Mouse (Mus musculus) testis, adult 2 months (tissue): ENCODE measurements around the gene Cspg4. TPM values are rescaled to one million over a fixed set of nuclear protein-coding genes. Genes with fewer than 3 reads are reported as not detected.

Source experiments
- H3K27ac ChIP-seq: fragments of 200-500 bp; 2 replicates; pipeline ENCODE4 v1.5.1; 2012; ENCODE audit warnings: low read depth, low read length; ENCODE audit not compliant: control insufficient read depth, insufficient read depth
- H3K27me3 ChIP-seq: fragments of 200-500 bp; 2 replicates; pipeline ENCODE4 v1.6.1; 2012; ENCODE audit warnings: mild to moderate bottlenecking, low read length, moderate library complexity; ENCODE audit not compliant: control insufficient read depth, insufficient read depth
- H3K36me3 ChIP-seq: fragments of 200-500 bp; 2 replicates; pipeline ENCODE4 v1.6.1; 2012; ENCODE audit warnings: mild to moderate bottlenecking, low read length; ENCODE audit not compliant: control insufficient read depth, insufficient read depth
- H3K4me1 ChIP-seq: fragments of 200-500 bp; 2 replicates; pipeline ENCODE4 v1.6.1; 2012; ENCODE audit warnings: low read length; ENCODE audit not compliant: control insufficient read depth, insufficient read depth
- H3K4me3 ChIP-seq: fragments of 200-500 bp; 2 replicates; pipeline ENCODE4 v1.5.1; 2012; ENCODE audit warnings: low read depth, mild to moderate bottlenecking, low read length, moderate library complexity, mixed read lengths; ENCODE audit not compliant: control insufficient read depth
- CTCF ChIP-seq: fragments of 200-500 bp; IDR thresholded peaks from 2 replicates; pipeline ENCODE4 v1.5.1; 2012; ENCODE audit warnings: low read depth, mild to moderate bottlenecking, inconsistent platforms, low read length, moderate library complexity; ENCODE audit not compliant: control insufficient read depth, insufficient read depth, insufficient replicate concordance
- POLR2A ChIP-seq: fragments of 200-500 bp; IDR thresholded peaks from 2 replicates; pipeline ENCODE4 v1.6.1; 2012; ENCODE audit warnings: low read depth, mild to moderate bottlenecking, inconsistent platforms, low read length, moderate library complexity; ENCODE audit not compliant: control insufficient read depth
- polyA plus RNA-seq: library from polyadenylated mRNA; depleted of rRNA; stranded (reverse); fragments of >200 nt; gene quantifications from 2 replicates; pipeline ENCODE4 v1.2.3, GENCODE M21; 2012

The Cspg4 gene
- polyA plus RNA-seq, 1 experiment = 1.1 TPM

- Histone ChIP-seq H3K27me3 (no peaks in the 10 kb centered on the region), H3K4me3 (no peak overlapping the region), H3K4me1 (no peaks in the 10 kb centered on the region), H3K36me3 (no peaks in the 10 kb centered on the region), H3K27ac (no peak overlapping the region)
- no peak for TF ChIP-seq POLR2A
- no peak for TF ChIP-seq CTCF
These were observed 7.5 kb downstream of the Cspg4 start for GRCm38 (mm10) chr9:56872105-56872903.

DNA sequence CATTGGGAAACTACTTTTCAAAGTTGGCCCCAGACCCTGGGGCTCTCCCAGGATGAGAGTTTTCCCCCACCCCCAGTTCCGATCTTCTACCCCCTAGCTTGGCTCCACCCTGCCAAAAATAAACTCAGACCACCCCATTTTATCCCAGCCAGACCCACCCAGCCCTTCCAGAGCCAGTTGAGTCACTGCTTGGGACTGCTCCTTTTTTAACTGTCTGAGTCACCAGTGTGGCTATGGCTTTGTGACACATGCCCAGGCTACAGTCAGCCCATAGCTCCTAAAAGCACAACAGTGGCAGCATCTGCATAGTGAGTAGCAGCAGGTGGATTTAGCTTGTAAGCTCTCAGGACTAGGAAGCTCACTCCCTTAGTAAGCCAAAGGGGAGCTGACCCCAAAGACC lies 8.3 kb downstream of the Cspg4 start:
- Histone ChIP-seq H3K27me3 (no peaks in the 10 kb centered on the region), H3K36me3 (no peaks in the 10 kb centered on the region), H3K4me1 (no peaks in the 10 kb centered on the region), H3K27ac (no peak overlapping the region), H3K4me3 (no peak overlapping the region)
- TF ChIP-seq POLR2A = no peak
- no peak for TF ChIP-seq CTCF

DNA sequence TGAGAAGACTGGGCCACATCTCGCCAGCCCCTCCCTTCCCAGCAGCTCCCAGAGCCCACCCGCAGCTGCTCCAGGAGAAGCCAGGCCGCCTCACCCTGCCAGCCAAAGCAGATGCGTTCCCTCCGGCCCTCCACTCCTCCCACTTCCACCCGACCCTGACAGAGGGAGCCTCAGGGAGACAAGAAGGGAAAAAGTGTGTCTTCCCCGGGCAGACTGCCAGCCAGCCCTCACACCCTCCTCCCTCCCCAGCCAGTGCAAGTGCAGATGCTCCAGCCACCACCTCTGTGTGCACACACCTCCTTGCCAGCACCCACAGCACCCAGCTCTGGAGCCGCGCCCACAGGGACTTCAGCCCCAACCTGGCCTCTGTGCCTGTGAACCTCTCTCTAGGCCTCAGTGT lies 12.0 kb downstream of the Cspg4 start:
- Histone ChIP-seq H3K27me3 (no peaks in the 10 kb centered on the region), H3K4me1 (no peaks in the 10 kb centered on the region; the same call in 1 of the 2 replicates), H3K36me3 (no peaks in the 10 kb centered on the region), H3K27ac (no peak overlapping the region), H3K4me3 (no peak overlapping the region)
- TF ChIP-seq CTCF = no peak
- TF ChIP-seq POLR2A = no peak

DNA sequence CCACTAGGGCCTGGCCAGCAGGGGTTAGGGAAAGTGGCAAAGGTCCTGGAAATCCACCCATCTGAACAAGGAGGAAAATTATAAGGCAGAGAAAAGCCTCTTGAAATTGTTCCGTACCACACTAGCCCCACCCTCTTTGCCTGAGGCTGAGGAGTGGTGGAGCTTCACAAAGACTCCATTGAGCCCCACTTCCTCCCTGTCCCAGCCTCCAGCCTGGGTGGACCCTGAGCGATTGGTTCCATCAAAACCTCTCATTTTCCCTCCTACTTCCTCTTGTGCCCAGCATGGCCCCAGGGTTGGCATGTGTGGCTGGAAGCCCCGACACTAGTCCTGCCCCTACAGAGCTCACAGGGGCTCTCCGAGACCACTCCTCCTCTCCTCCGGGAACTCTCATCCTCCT lies 12.5 kb downstream of the Cspg4 start:
- TF ChIP-seq POLR2A (no peak), CTCF (no peak)
- H3K4me1 ChIP-seq = no peaks in the 10 kb centered on the region; the same call in 1 of the 2 replicates
- no peak overlapping the region for H3K27ac ChIP-seq
- no peaks in the 10 kb centered on the region for H3K27me3 ChIP-seq
- no peak overlapping the region for H3K4me3 ChIP-seq
- no peaks in the 10 kb centered on the region for H3K36me3 ChIP-seq

- Histone ChIP-seq H3K27ac (no peak overlapping the region), H3K27me3 (no peaks in the 10 kb centered on the region), H3K4me3 (no peak overlapping the region), H3K4me1 (no peaks in the 10 kb centered on the region; the same call in 1 of the 2 replicates), H3K36me3 (no peaks in the 10 kb centered on the region)
- TF ChIP-seq POLR2A (no peak), CTCF (no peak)
These were observed 16.0 kb downstream of the Cspg4 start for GRCm38 (mm10) chr9:56880790-56881189.

- no peak overlapping the region for H3K27ac ChIP-seq
- peak overlapping the region; percentile 72 for H3K4me3 ChIP-seq
- TF ChIP-seq CTCF (no peak), POLR2A (no peak)
- H3K36me3 ChIP-seq = no peaks in the 10 kb centered on the region
- no peaks in the 10 kb centered on the region; the same call in 1 of the 2 replicates for H3K4me1 ChIP-seq
- no peaks in the 10 kb centered on the region for H3K27me3 ChIP-seq
These were observed 16.8 kb downstream of the Cspg4 start for GRCm38 (mm10) chr9:56881539-56882082.

DNA sequence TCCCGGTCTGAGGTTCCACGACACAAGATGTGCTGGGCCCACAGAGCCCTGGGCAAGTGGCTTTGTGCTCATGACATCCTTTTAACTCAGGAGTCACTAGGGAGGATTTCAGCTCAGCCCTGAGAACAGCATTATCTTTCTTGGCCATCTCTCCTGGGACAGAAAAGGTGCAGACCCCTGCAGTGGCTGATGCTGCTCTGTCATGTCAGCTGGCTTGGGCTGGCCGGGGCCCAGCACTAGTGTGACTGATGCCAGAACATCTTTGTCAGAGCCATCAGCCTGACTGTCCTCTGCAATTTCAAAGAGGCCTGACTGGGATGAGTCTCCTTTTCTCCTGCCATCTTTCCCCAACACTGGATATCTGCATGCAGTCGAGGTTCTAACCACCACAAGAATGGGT lies 17.4 kb downstream of the Cspg4 start:
- no peaks in the 10 kb centered on the region for H3K27me3 ChIP-seq
- H3K4me3 ChIP-seq = peak overlapping the region; percentile 72
- no peak overlapping the region for H3K27ac ChIP-seq
- H3K4me1 ChIP-seq = no peaks in the 10 kb centered on the region; the same call in 1 of the 2 replicates
- no peak for TF ChIP-seq CTCF
- no peak for TF ChIP-seq POLR2A
- no peaks in the 10 kb centered on the region for H3K36me3 ChIP-seq
